Mouse (Mus musculus) heart, embryonic 14.5 days (tissue): ENCODE data around the gene Acot1. TPM values are rescaled to one million over a fixed set of nuclear protein-coding genes. Genes with fewer than 3 reads are reported as not detected.

Experiments
- ATAC-seq: fragments of 200-750 bp; cut with Nextera tagmentation; 2 replicates; pipeline ENCODE4 v1.8.0; 2017; ENCODE audit warnings: low read depth, moderate TSS enrichment; ENCODE audit not compliant: insufficient number of reproducible peaks, insufficient read depth, low FRiP score
- H3K27ac ChIP-seq, 2 experiments: fragments of 200-500 bp in 1 of 2; fragments of 300-500 bp in 1 of 2; sonication (generic) in 1 of 2; replicated peaks in 1 of 2; 2 replicates each; pipeline ENCODE4 v1.5.1; 2012 to 2014; ENCODE audit warnings: low read depth in 2 of 2, low read length in 2 of 2, control low read depth in 1 of 2, mild to moderate bottlenecking in 1 of 2, mixed read lengths in 1 of 2; ENCODE audit not compliant: control insufficient read depth in 1 of 2, insufficient read depth in 1 of 2
- H3K27me3 ChIP-seq: fragments of 300-500 bp; sonication (generic); 2 replicates; pipeline ENCODE4 v1.6.1; 2014; ENCODE audit warnings: mild to moderate bottlenecking, low read length, control low read depth; ENCODE audit not compliant: control insufficient read depth, insufficient read depth
- H3K36me3 ChIP-seq: fragments of 300-500 bp; sonication (generic); 2 replicates; pipeline ENCODE4 v1.6.1; 2014; ENCODE audit warnings: mild to moderate bottlenecking, control low read depth, low read length, mixed read lengths; ENCODE audit not compliant: control insufficient read depth, insufficient read depth
- H3K4me1 ChIP-seq, 2 experiments: fragments of 200-500 bp in 1 of 2; fragments of 300-500 bp in 1 of 2; sonication (generic) in 1 of 2; 2 replicates each; pipeline ENCODE4 v1.6.1; 2012 to 2014; ENCODE audit warnings: low read length in 2 of 2, control low read depth in 1 of 2, mixed read lengths in 1 of 2; ENCODE audit not compliant: control insufficient read depth in 2 of 2, insufficient read depth in 2 of 2
- H3K4me2 ChIP-seq: fragments of 300-500 bp; sonication (generic); 2 replicates; pipeline ENCODE4 v1.6.1; 2014; ENCODE audit warnings: mild to moderate bottlenecking, low read length
- H3K4me3 ChIP-seq, 2 experiments: fragments of 200-500 bp in 1 of 2; fragments of 300-500 bp in 1 of 2; sonication (generic) in 1 of 2; 2 replicates each; pipeline ENCODE4 v1.5.1; 2012 to 2014; ENCODE audit warnings: low read length in 2 of 2, mild to moderate bottlenecking in 2 of 2, control low read depth in 1 of 2, low read depth in 1 of 2, moderate library complexity in 1 of 2; ENCODE audit not compliant: control insufficient read depth in 1 of 2, insufficient read depth in 1 of 2
- H3K9ac ChIP-seq: fragments of 300-500 bp; sonication (generic); 2 replicates; pipeline ENCODE4 v1.6.1; 2014; ENCODE audit warnings: mild to moderate bottlenecking, low read length
- H3K9me3 ChIP-seq: fragments of 300-500 bp; sonication (generic); 2 replicates; pipeline ENCODE4 v1.6.1; 2016; ENCODE audit warnings: low read length, control low read depth; ENCODE audit not compliant: control insufficient read depth
- WGBS: fragments of 180-500 bp; shearing (Covaris S2); extraction: QIAGEN DNeasy Blood & Tissue Kit; methylation state at CpG from one replicate; pipeline ENCODE4 v1.1.7; 2014; 5-methylcytosine and 5-hydroxymethylcytosine counted together
- polyA plus RNA-seq: library from polyadenylated mRNA; unstranded; fragments of >200 nt; fragmentation: Nextera tagmentation; extraction: Ambion mirVana; gene quantifications from 2 replicates; pipeline ENCODE4 v1.2.1, GENCODE M21; 2014

Gene Acot1
- polyA plus RNA-seq, 1 experiment from 2014 or later: 31.9 TPM

- Histone ChIP-seq H3K27ac (no peak overlapping the region), H3K4me3 (no peak overlapping the region), H3K4me2 (no peak overlapping the region), H3K27me3 (peaks cover 19% of the 10 kb centered on the region), H3K36me3 (no peaks in the 10 kb centered on the region), H3K9ac (no peak overlapping the region), H3K9me3 (0 out of 2 replicates have a peak, but pooled peaks cover 2% of the 10 kb centered on the region), H3K4me1 (no peaks in the 10 kb centered on the region)
- no peak for ATAC-seq
- 70% methylated on average over 5 of the region's 5 CpGs for WGBS
Measured at GRCm38 (mm10) chr12:84063228-84063627, 53.9 kb downstream of the Acot1 start.

GRCm38 (mm10) chr12:84063833-84064232, 54.5 kb downstream of the Acot1 start:
- no peak overlapping the region for H3K27ac ChIP-seq
- ATAC-seq: no peak
- H3K9ac ChIP-seq: no peak overlapping the region
- H3K27me3 ChIP-seq: peaks cover 25% of the 10 kb centered on the region
- 68% methylated on average over 2 of the region's 2 CpGs for WGBS
- H3K36me3 ChIP-seq: no peaks in the 10 kb centered on the region
- H3K4me1 ChIP-seq: no peaks in the 10 kb centered on the region
- no peak overlapping the region for H3K4me3 ChIP-seq
- no peak overlapping the region for H3K4me2 ChIP-seq
- 0 out of 2 replicates have a peak, but pooled peaks cover 2% of the 10 kb centered on the region for H3K9me3 ChIP-seq

GRCm38 (mm10) chr12:84064621-84065020, 55.3 kb downstream of the Acot1 start:
- no peak for ATAC-seq
- Histone ChIP-seq H3K9ac (no peak overlapping the region), H3K27me3 (peaks cover 26% of the 10 kb centered on the region), H3K4me2 (no peak overlapping the region), H3K4me3 (no peak overlapping the region), H3K4me1 (no peaks in the 10 kb centered on the region), H3K27ac (no peak overlapping the region), H3K9me3 (0 out of 2 replicates have a peak, but pooled peaks cover 2% of the 10 kb centered on the region), H3K36me3 (no peaks in the 10 kb centered on the region)
- 70% methylated on average over 8 of the region's 8 CpGs for WGBS

GRCm38 (mm10) chr12:84067752-84068151, 58.5 kb downstream of the Acot1 start:
- ATAC-seq: no peak
- H3K4me1 ChIP-seq: no peaks in the 10 kb centered on the region
- H3K27me3 ChIP-seq: peaks cover 30% of the 10 kb centered on the region
- no peak overlapping the region for H3K4me2 ChIP-seq
- 0 out of 2 replicates have a peak, but pooled peaks cover 2% of the 10 kb centered on the region for H3K9me3 ChIP-seq
- no peak overlapping the region for H3K4me3 ChIP-seq
- H3K27ac ChIP-seq: no peak overlapping the region
- 81% methylated on average over 4 of the region's 4 CpGs for WGBS
- H3K9ac ChIP-seq: no peak overlapping the region
- H3K36me3 ChIP-seq: no peaks in the 10 kb centered on the region

Other genes with a start within 250 kb of the Acot1 start
- 0.20 and 0.22 TPM in 2 replicates for gene Papln, start 245.9 kb upstream of the Acot1 start, polyA plus RNA-seq
- gene Numb, start 87.6 kb upstream of the Acot1 start, polyA plus RNA-seq: 29.9 and 31.8 TPM in 2 replicates
- 7.8 and 9.2 TPM in 2 replicates for gene Riox1, start 58.9 kb upstream of the Acot1 start, polyA plus RNA-seq
- not detected in 2 replicates for gene Heatr4, start 24.6 kb upstream of the Acot1 start, polyA plus RNA-seq
- gene Acot2, start 21.6 kb upstream of the Acot1 start, polyA plus RNA-seq: 79.5 and 81.2 TPM in 2 replicates
- gene Acot4, start 28.9 kb downstream of the Acot1 start, polyA plus RNA-seq: 0.30 and 0.32 TPM in 2 replicates
- gene Gm49366, start 29.4 kb downstream of the Acot1 start, polyA plus RNA-seq: not detected in 2 replicates
- gene Acot3, start 42.7 kb downstream of the Acot1 start, polyA plus RNA-seq: 0.72 and 1.0 TPM in 2 replicates
- gene Acot5, start 59.8 kb downstream of the Acot1 start, polyA plus RNA-seq: not detected in 2 replicates
- 1.4 TPM in 2 replicates for gene Acot6, start 91.2 kb downstream of the Acot1 start, polyA plus RNA-seq
- 2.4 and 3.4 TPM in 2 replicates for gene Dnal1, start 104.9 kb downstream of the Acot1 start, polyA plus RNA-seq
- 0.43 and 0.68 TPM in 2 replicates for gene Pnma1, start 139.0 kb downstream of the Acot1 start, polyA plus RNA-seq
- gene Elmsan1, start 209.4 kb downstream of the Acot1 start, polyA plus RNA-seq: 7.1 and 7.4 TPM in 2 replicates